Mouse (Mus musculus): ENCODE results near the gene Msh5. TPM values are rescaled to one million over a fixed set of nuclear protein-coding genes. Genes with fewer than 3 reads are reported as not detected.

The Msh5 gene
- polyA plus RNA-seq, 1 experiment from 2014 or later = 4.7 TPM

DNA sequence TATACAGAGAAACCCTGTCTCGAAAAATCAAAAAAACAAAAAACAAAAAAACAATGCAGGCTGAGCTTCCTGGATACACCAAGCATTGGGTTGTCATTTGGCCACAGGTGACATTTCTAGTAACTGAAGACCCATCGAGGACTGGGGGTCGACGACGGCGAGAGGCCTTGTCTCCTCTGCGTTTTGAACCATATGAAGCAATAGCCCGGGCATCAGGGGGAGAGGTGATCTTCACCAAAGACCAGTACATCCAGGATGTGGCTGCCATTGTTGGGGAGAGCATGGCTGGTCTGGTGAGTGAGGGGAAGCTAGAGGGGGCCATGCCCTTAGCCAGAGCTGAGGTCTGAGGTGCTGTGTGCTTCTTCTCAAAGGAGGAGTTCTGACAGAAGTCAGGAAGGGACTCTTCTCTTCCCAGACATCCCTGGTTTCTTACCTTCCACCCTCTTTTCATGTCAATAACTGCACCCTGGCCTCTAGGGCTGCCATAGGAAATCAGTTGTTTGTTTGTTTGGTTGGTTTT, 23.9 kb downstream of the Msh5 start:
- no peak overlapping the region for H3K4me3 ChIP-seq (ENCODE audit: low read depth, low read length)
- H3K27ac ChIP-seq (ENCODE audit: low read depth, low read length) = peak overlapping the region; percentile 69
- 77% methylated on average over 8 of the region's 8 CpGs for WGBS
- H3K4me1 ChIP-seq (replicated peaks; ENCODE audit: control insufficient read depth, insufficient read depth, low read length) = peaks cover 47% of the 10 kb centered on the region
- DNase-seq (ENCODE audit: low spot score) (peak; percentile 36), ATAC-seq (replicated peaks; ENCODE audit: low FRiP score) (no peak)
- no peaks in the 10 kb centered on the region for H3K27me3 ChIP-seq (replicated peaks; ENCODE audit: control insufficient read depth, insufficient read depth, low read length)
- no peak overlapping the region; the same call in 1 of the 2 replicates for H3K4me2 ChIP-seq
- H3K9ac ChIP-seq (ENCODE audit: low read depth, low read length) = no peak overlapping the region
- H3K36me3 ChIP-seq (ENCODE audit: control insufficient read depth, insufficient read depth, low read length) = no peaks in the 10 kb centered on the region
- no peaks in the 10 kb centered on the region for H3K9me3 ChIP-seq (ENCODE audit: control insufficient read depth, low read length)

DNA sequence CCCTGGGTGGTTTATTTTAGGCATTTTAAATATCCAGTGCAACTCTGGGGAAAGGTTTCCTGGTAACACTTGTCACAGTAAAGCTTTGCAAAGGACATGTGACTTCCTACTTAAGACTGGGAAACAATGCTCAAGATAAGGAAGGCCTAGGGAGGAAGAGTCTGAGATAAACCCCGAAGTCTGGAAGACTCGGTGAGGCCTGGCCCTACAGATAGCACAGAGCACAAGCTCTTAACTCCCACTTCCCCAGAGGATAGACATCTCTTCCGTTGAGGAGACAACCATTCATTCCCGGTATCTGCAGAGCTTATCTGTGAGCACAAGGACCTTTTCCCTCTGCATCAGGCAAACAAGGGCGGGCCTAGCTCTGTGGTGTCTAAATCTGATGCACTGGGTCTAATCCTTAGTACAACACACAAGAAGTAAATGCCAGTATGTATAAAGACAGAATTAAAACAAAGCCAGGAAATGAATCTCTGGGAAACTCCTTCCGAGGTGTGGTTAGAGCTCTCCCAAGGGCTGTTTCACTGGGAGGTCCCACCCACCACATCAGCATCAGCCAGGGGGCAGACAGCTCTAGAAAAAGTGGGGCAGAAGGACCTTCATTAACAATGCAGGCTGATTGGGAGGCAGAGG, 24.6 kb downstream of the Msh5 start:
- H3K4me2 ChIP-seq = peak overlapping the region; percentile 57
- ATAC-seq (replicated peaks; ENCODE audit: low FRiP score) (peak; percentile 89), DNase-seq (ENCODE audit: low spot score) (peak; percentile 65)
- no peaks in the 10 kb centered on the region for H3K36me3 ChIP-seq (ENCODE audit: control insufficient read depth, insufficient read depth, low read length)
- H3K4me3 ChIP-seq (ENCODE audit: low read depth, low read length) = no peak overlapping the region
- H3K27ac ChIP-seq (ENCODE audit: low read depth, low read length) = peak overlapping the region; percentile 66
- 10% methylated on average over 6 of the region's 6 CpGs for WGBS
- no peaks in the 10 kb centered on the region for H3K9me3 ChIP-seq (ENCODE audit: control insufficient read depth, low read length)
- no peak overlapping the region for H3K9ac ChIP-seq (ENCODE audit: low read depth, low read length)
- no peaks in the 10 kb centered on the region for H3K27me3 ChIP-seq (replicated peaks; ENCODE audit: control insufficient read depth, insufficient read depth, low read length)
- H3K4me1 ChIP-seq (replicated peaks; ENCODE audit: control insufficient read depth, insufficient read depth, low read length) = peaks cover 42% of the 10 kb centered on the region

GRCm38 (mm10) chr17:35021163-35021808, 25.3 kb downstream of the Msh5 start:
- WGBS = 6% methylated on average over 17 of the region's 17 CpGs
- H3K9me3 ChIP-seq (ENCODE audit: control insufficient read depth, low read length) = no peaks in the 10 kb centered on the region
- peaks cover 40% of the 10 kb centered on the region for H3K4me1 ChIP-seq (replicated peaks; ENCODE audit: control insufficient read depth, insufficient read depth, low read length)
- peak overlapping the region; percentile 57 for H3K4me2 ChIP-seq
- no peaks in the 10 kb centered on the region for H3K27me3 ChIP-seq (replicated peaks; ENCODE audit: control insufficient read depth, insufficient read depth, low read length)
- DNase-seq (ENCODE audit: low spot score) (peak; percentile 87), ATAC-seq (replicated peaks; ENCODE audit: low FRiP score) (peak; percentile 29)
- peaks cover 6% of the 10 kb centered on the region for H3K36me3 ChIP-seq (ENCODE audit: control insufficient read depth, insufficient read depth, low read length)
- H3K9ac ChIP-seq (ENCODE audit: low read depth, low read length) = no peak overlapping the region
- peak overlapping the region; percentile 7 for H3K4me3 ChIP-seq (ENCODE audit: low read depth, low read length)
- peak overlapping the region; percentile 53 for H3K27ac ChIP-seq (ENCODE audit: low read depth, low read length)

DNA sequence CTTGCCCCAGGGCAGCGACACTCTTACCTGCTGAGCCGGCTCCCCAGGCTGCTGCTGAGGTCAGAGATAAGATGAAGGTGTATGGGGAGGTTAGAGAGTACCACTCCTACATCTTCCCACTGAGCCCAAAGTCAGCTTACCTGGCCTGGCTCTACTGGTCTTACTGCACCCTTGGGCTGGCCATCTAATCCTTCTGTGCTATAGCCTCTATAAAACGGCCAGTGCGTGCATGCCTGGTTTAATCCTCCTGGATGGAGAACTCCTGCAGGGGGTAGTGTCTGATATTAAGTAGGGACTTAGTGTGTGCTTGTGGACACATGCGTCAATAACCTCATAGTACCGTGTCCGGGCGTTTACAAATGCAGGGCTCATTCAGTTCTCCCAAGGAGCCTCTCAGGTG, 26.0 kb downstream of the Msh5 start:
- Histone ChIP-seq H3K27ac (ENCODE audit: low read depth, low read length) (no peak overlapping the region), H3K36me3 (ENCODE audit: control insufficient read depth, insufficient read depth, low read length) (peaks cover 14% of the 10 kb centered on the region), H3K9me3 (ENCODE audit: control insufficient read depth, low read length) (no peaks in the 10 kb centered on the region), H3K4me3 (ENCODE audit: low read depth, low read length) (no peak overlapping the region), H3K27me3 (replicated peaks; ENCODE audit: control insufficient read depth, insufficient read depth, low read length) (no peaks in the 10 kb centered on the region), H3K4me2 (no peak overlapping the region), H3K9ac (ENCODE audit: low read depth, low read length) (no peak overlapping the region), H3K4me1 (replicated peaks; ENCODE audit: control insufficient read depth, insufficient read depth, low read length) (peaks cover 41% of the 10 kb centered on the region)
- ATAC-seq (replicated peaks; ENCODE audit: low FRiP score) (no peak), DNase-seq (ENCODE audit: low spot score) (peak; percentile 32)
- 85% methylated on average over 8 of the region's 8 CpGs for WGBS

DNA sequence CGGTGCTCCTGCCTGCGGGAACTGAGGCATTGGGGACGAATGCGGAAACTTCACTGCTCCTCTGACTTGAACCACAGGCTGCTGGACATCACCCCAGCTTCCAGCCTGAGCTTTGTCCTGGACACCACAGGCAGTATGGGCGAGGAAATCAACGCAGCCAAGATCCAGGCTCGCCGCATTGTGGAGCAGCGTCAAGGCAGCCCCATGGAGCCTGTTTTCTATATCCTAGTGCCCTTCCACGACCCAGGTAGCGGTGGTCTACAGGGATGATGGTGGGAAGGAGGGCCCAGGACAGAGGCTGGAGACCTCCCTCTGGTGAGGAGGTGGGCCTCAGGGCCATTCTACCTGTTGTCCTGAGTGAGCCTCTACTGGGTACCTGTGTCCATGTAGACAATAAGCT, 26.7 kb downstream of the Msh5 start:
- no peak for DNase-seq (ENCODE audit: low spot score)
- ATAC-seq (replicated peaks; ENCODE audit: low FRiP score) = no peak
- H3K4me2 ChIP-seq = no peak overlapping the region
- peaks cover 20% of the 10 kb centered on the region for H3K36me3 ChIP-seq (ENCODE audit: control insufficient read depth, insufficient read depth, low read length)
- no peak overlapping the region for H3K9ac ChIP-seq (ENCODE audit: low read depth, low read length)
- H3K27me3 ChIP-seq (replicated peaks; ENCODE audit: control insufficient read depth, insufficient read depth, low read length) = no peaks in the 10 kb centered on the region
- WGBS = 85% methylated on average over 11 of the region's 11 CpGs
- H3K27ac ChIP-seq (ENCODE audit: low read depth, low read length) = no peak overlapping the region
- H3K4me1 ChIP-seq (replicated peaks; ENCODE audit: control insufficient read depth, insufficient read depth, low read length) = peaks cover 39% of the 10 kb centered on the region
- no peaks in the 10 kb centered on the region for H3K9me3 ChIP-seq (ENCODE audit: control insufficient read depth, low read length)
- H3K4me3 ChIP-seq (ENCODE audit: low read depth, low read length) = no peak overlapping the region

DNA sequence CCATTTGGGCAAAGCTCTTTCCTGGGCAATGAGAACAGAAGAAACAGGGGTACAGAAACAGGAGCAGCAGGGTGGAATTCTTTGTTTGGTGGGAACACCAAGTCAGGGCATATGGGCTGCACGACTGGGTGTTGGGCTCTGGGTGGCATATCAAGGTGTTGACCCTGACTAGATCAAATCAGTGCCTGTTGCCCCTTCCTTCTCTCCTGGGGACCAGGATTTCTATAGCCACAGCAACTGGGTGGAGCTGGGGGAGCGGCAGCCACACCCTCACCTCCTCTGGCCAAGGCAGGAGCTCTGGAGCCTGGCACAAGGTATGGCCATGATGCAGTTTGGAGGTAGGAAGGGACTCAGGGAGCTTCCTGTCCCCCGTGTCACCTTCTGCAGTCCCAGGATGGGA, 28.4 kb downstream of the Msh5 start:
- Histone ChIP-seq H3K4me1 (replicated peaks; ENCODE audit: control insufficient read depth, insufficient read depth, low read length) (peaks cover 21% of the 10 kb centered on the region), H3K27ac (ENCODE audit: low read depth, low read length) (no peak overlapping the region), H3K27me3 (replicated peaks; ENCODE audit: control insufficient read depth, insufficient read depth, low read length) (no peaks in the 10 kb centered on the region), H3K4me3 (ENCODE audit: low read depth, low read length) (no peak overlapping the region), H3K4me2 (no peak overlapping the region), H3K36me3 (ENCODE audit: control insufficient read depth, insufficient read depth, low read length) (peaks cover 37% of the 10 kb centered on the region), H3K9me3 (ENCODE audit: control insufficient read depth, low read length) (no peaks in the 10 kb centered on the region), H3K9ac (ENCODE audit: low read depth, low read length) (no peak overlapping the region)
- ATAC-seq (replicated peaks; ENCODE audit: low FRiP score) = no peak
- 75% methylated on average over 3 of the region's 3 CpGs for WGBS
- no peak for DNase-seq (ENCODE audit: low spot score)

GRCm38 (mm10) chr17:35017706-35018030, 28.9 kb downstream of the Msh5 start:
- Histone ChIP-seq H3K9me3 (ENCODE audit: control insufficient read depth, low read length) (no peaks in the 10 kb centered on the region), H3K27ac (ENCODE audit: low read depth, low read length) (no peak overlapping the region), H3K4me1 (replicated peaks; ENCODE audit: control insufficient read depth, insufficient read depth, low read length) (peaks cover 16% of the 10 kb centered on the region), H3K4me2 (no peak overlapping the region), H3K4me3 (ENCODE audit: low read depth, low read length) (no peak overlapping the region), H3K36me3 (ENCODE audit: control insufficient read depth, insufficient read depth, low read length) (peaks cover 42% of the 10 kb centered on the region), H3K9ac (ENCODE audit: low read depth, low read length) (no peak overlapping the region), H3K27me3 (replicated peaks; ENCODE audit: control insufficient read depth, insufficient read depth, low read length) (no peaks in the 10 kb centered on the region)
- 72% methylated on average over 14 of the region's 14 CpGs for WGBS
- ATAC-seq (replicated peaks; ENCODE audit: low FRiP score) (no peak), DNase-seq (ENCODE audit: low spot score) (no peak)

GRCm38 (mm10) chr17:35016791-35017705, 29.5 kb downstream of the Msh5 start:
- Histone ChIP-seq H3K27ac (ENCODE audit: low read depth, low read length) (no peak overlapping the region), H3K9me3 (ENCODE audit: control insufficient read depth, low read length) (no peaks in the 10 kb centered on the region), H3K36me3 (ENCODE audit: control insufficient read depth, insufficient read depth, low read length) (peaks cover 45% of the 10 kb centered on the region), H3K9ac (ENCODE audit: low read depth, low read length) (no peak overlapping the region), H3K4me1 (replicated peaks; ENCODE audit: control insufficient read depth, insufficient read depth, low read length) (peaks cover 10% of the 10 kb centered on the region), H3K4me3 (ENCODE audit: low read depth, low read length) (no peak overlapping the region), H3K4me2 (no peak overlapping the region), H3K27me3 (replicated peaks; ENCODE audit: control insufficient read depth, insufficient read depth, low read length) (no peaks in the 10 kb centered on the region)
- ATAC-seq (replicated peaks; ENCODE audit: low FRiP score) (no peak), DNase-seq (ENCODE audit: low spot score) (no peak)
- WGBS = 78% methylated on average over 10 of the region's 10 CpGs

Measured in liver, embryonic 11.5 days (tissue).